Mouse (Mus musculus): Measurements from ENCODE around the gene Slc33a1.

DNA sequence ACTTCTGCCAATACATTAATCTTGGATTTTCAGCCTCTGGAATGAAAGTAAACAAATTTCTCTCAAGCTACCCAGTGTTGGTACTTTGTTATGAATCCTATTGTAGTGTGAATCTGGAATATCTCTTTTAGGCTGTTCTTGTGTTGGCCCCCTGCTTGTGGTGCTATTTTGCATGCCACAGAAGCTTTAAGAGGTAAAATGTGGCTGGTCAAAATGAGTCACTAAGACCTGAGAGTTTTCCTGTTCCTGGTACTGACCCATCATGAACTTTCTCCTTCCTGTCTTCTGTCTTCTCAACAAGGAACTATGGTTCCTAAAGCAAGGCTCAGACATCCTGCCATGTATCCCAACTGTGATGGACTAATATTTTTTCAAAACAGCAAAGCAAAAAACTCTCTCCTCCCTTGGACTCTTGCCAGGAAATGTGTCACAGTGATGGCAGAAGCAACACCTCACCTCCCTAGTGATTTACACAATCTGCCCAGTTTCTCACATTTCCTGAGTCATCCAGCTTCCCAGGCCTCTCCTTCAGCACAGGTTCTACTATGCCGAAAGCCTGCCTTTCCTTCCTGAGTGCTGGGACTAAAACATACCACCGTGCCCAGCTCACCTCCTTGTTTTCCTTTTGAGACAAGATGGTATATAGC is 23.2 kb downstream of the Slc33a1 start:
- TF ChIP-seq CTCF (IDR thresholded peaks at IDR 0.05; ENCODE audit: low read depth, low read length) = no peak
- no peak for TF ChIP-seq GATA1 (IDR thresholded peaks at IDR 0.05; ENCODE audit: borderline replicate concordance, low read length)
- TF ChIP-seq TAL1 (conservative IDR thresholded peaks at IDR 0.05; ENCODE audit: low read depth, low read length) = no peak
- TF ChIP-seq POLR2AphosphoS5 (IDR thresholded peaks at IDR 0.05; ENCODE audit: insufficient replicate concordance, low read depth, low read length) = no peak
